Mouse (Mus musculus) cerebellum, postnatal 4 days (tissue): Measurements from ENCODE around the gene Sowahd.

Source experiments
- DNase-seq, 2 experiments: peaks; one replicate each; pipeline ENCODE4 v3.0.0; 2022; ENCODE audit warnings: low spot score in 2 of 2, mixed read lengths in 1 of 2

The Sowahd gene

GRCm38 (mm10) chrX:37091457-37091856 lies 42.8 kb downstream of the Sowahd start:
- DNase-seq = no peak

- no peak for DNase-seq
Measured at GRCm38 (mm10) chrX:37095106-37095768, 46.6 kb downstream of the Sowahd start.

DNA sequence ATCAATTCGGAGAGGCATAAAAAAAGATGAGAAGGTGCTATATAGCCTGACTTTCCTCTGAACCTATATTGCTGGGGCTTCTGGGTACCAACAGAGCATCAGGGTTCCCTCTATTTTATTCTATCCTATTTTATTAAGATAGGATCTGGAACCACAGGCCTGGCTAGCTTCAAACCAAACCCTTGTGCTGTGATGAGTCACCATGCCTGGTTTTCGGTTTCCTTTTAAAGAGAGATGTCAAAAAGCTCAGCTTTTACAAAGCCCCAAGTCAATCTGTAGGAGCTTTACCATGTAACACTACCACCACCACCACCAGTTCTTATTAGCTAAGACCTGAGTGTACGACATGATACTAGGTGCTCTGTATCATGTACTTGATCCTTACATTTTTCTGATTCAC lies 50.0 kb downstream of the Sowahd start:
- DNase-seq = no peak
